Mouse (Mus musculus) megakaryocyte, embryonic 14.5 days (primary cell): Measurements from ENCODE around the gene Dph5.

Experiments used
- FLI1 ChIP-seq: IDR thresholded peaks from 2 replicates; pipeline ENCODE4 v1.6.1; 2012; ENCODE audit warnings: low read length, inconsistent platforms, mixed read lengths
- GATA1 ChIP-seq: IDR thresholded peaks from 3 replicates; pipeline ENCODE4 v1.6.1; 2012; ENCODE audit warnings: mixed read lengths, low read length, inconsistent platforms, borderline replicate concordance

DNA sequence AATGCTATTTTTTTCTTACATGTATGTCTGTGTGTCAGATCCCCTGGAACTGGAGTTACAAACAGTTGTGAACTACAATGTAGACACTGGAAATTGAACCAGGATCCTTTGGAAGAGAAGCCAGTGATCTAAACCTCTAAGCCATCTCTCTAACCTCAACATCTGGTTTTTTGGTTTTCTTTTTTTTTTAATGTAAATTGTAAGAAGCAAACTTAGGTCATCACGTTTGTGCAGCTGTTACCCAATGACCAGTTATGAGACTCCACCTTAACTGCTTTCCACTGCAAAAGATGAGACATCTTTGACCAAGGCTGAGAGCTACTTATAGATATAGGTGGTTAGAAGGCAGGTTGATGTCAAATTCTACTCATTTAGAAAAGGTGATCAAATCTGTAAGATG is 19.7 kb upstream of the Dph5 start:
- TF ChIP-seq GATA1: no peak
- no peak for TF ChIP-seq FLI1
